16 mouse cellular contexts compared by ENCODE assay signal in the genomic region with DNA sequence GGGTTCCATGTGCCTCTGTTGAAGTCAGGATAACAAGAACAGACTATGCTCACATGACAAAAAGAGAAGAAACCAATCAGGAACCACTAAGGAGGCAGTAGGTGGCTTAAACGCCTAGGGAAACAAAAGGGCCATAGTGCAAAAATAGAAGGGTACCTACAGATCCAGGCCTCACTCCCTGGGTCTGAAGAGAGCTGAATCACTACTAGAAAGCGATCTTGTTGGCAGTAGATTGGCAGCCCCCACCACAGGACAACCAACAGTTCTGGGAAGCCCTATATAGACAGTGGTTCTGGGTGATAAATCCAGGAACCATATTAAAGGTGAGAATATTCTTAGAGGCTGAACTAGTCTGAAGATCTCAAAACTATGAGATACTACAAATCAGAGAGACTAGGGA.
"Had no signal": no experiment of that assay in that cellular context is flagged by ENCODE, and none has a peak within 500 bp of the region (broad histone marks: within the 10 kb centered on the region; RNA-seq: fewer than 3 reads in every experiment).

No protein-coding gene starts in this region.

- H3K27ac ChIP-seq: neural tube, embryonic 13.5 days; neural tube, embryonic 15.5 days; stomach, embryonic 15.5 days; stomach, postnatal 0 days had no signal

- H3K36me3 ChIP-seq: neural tube, embryonic 13.5 days; neural tube, embryonic 15.5 days; stomach, embryonic 15.5 days had no signal

- H3K9me3 ChIP-seq: neural tube, embryonic 13.5 days; neural tube, embryonic 15.5 days; stomach, embryonic 15.5 days had no signal

- DNase-seq: retina, postnatal 1 day; right cerebral cortex, adult 18-20 months; right cerebral cortex, postnatal 14 days; right cerebral cortex, postnatal 25 days; right cerebral cortex, postnatal 4 days; spleen, adult 18-20 months; thymus, adult 18-20 months; thymus, adult 2 months; thymus, postnatal 14 days; thymus, postnatal 25 days; thymus, postnatal 36 days; thymus, postnatal 4 days had no signal

- H3K4me3 ChIP-seq: neural tube, embryonic 13.5 days; neural tube, embryonic 15.5 days; stomach, embryonic 15.5 days had no signal

- H3K27me3 ChIP-seq: neural tube, embryonic 13.5 days; neural tube, embryonic 15.5 days; stomach, embryonic 15.5 days had no signal

- H3K4me1 ChIP-seq: neural tube, embryonic 13.5 days; neural tube, embryonic 15.5 days; stomach, embryonic 15.5 days had no signal
